Mouse (Mus musculus): ENCODE data around the gene Otud4. TPM values are rescaled to one million over a fixed set of nuclear protein-coding genes. Genes with fewer than 3 reads are reported as not detected.
A peak's percentile ranks its signal among the peaks of the same experiment; 100 is the strongest.
"Not testable (repeated sequence)": the region's sequence is repeated elsewhere in the genome, so short reads cannot be mapped to it uniquely, and the experiment has no call there.

The Otud4 gene
- 10 to 100 TPM; 42.1 to 44.2 TPM for total RNA-seq (2021)
- long read RNA-seq, experiment 1, full-length matches to known transcripts = 15 of 33 reads
- long read RNA-seq, experiment 1, partial matches to known transcripts = 14 of 33 reads
- long read RNA-seq, experiment 1, other reads (novel, unspliced or antisense) = 4 of 33 reads
- long read RNA-seq, experiment 2, full-length matches to known transcripts = 9 of 17 reads
- long read RNA-seq, experiment 2, partial matches to known transcripts = 3 of 17 reads
- long read RNA-seq, experiment 2, other reads (novel, unspliced or antisense) = 5 of 17 reads

- peak; percentile 35 for DNase-seq (ENCODE audit: low spot score)
These were observed at the start of gene Otud4 for GRCm38 (mm10) chr8:79639586-79640451. Gene Otud4, plus strand, starts transcription at chr8:79639618.

- no peak for DNase-seq (ENCODE audit: low spot score)
These were observed 38.5 kb upstream of the Otud4 start for GRCm38 (mm10) chr8:79600962-79601361.

- not testable (repeated sequence) for DNase-seq (ENCODE audit: low spot score)
These were observed 36.2 kb upstream of the Otud4 start for GRCm38 (mm10) chr8:79603204-79603603.

GRCm38 (mm10) chr8:79606225-79606624, 33.2 kb upstream of the Otud4 start:
- DNase-seq (ENCODE audit: low spot score) = no peak

- no peak for DNase-seq (ENCODE audit: low spot score)
These were observed 32.6 kb upstream of the Otud4 start for GRCm38 (mm10) chr8:79606751-79607300.

GRCm38 (mm10) chr8:79608701-79609100, 30.7 kb upstream of the Otud4 start:
- no peak for DNase-seq (ENCODE audit: low spot score)

- DNase-seq (ENCODE audit: low spot score) = no peak
These were observed 29.1 kb upstream of the Otud4 start for GRCm38 (mm10) chr8:79610268-79610667.

- no peak for DNase-seq (ENCODE audit: low spot score)
These were observed 27.1 kb upstream of the Otud4 start for GRCm38 (mm10) chr8:79612298-79612697.

- no peak for DNase-seq (ENCODE audit: low spot score)
These were observed 26.5 kb upstream of the Otud4 start for GRCm38 (mm10) chr8:79612965-79613364.

- no peak for DNase-seq (ENCODE audit: low spot score)
These were observed 23.6 kb upstream of the Otud4 start for GRCm38 (mm10) chr8:79615741-79616350.

- DNase-seq (ENCODE audit: low spot score) = no peak
These were observed 20.5 kb upstream of the Otud4 start for GRCm38 (mm10) chr8:79618906-79619305.

- no peak for DNase-seq (ENCODE audit: low spot score)
These were observed 20.1 kb upstream of the Otud4 start for GRCm38 (mm10) chr8:79619353-79619752.

GRCm38 (mm10) chr8:79620000-79620399, 19.4 kb upstream of the Otud4 start:
- no peak for DNase-seq (ENCODE audit: low spot score)

GRCm38 (mm10) chr8:79620489-79621276, 18.7 kb upstream of the Otud4 start:
- no peak for DNase-seq (ENCODE audit: low spot score)

GRCm38 (mm10) chr8:79622346-79622745, 17.1 kb upstream of the Otud4 start:
- no peak for DNase-seq (ENCODE audit: low spot score)

- DNase-seq (ENCODE audit: low spot score) = no peak
These were observed 16.1 kb upstream of the Otud4 start for GRCm38 (mm10) chr8:79623351-79623750.

- no peak for DNase-seq (ENCODE audit: low spot score)
These were observed 15.0 kb upstream of the Otud4 start for GRCm38 (mm10) chr8:79624416-79624815.

GRCm38 (mm10) chr8:79626213-79626612, 13.2 kb upstream of the Otud4 start:
- no peak for DNase-seq (ENCODE audit: low spot score)

GRCm38 (mm10) chr8:79635491-79635890, 3.9 kb upstream of the Otud4 start:
- DNase-seq (ENCODE audit: low spot score) = no peak

GRCm38 (mm10) chr8:79636151-79636550, 3.3 kb upstream of the Otud4 start:
- DNase-seq (ENCODE audit: low spot score) = no peak

- DNase-seq (ENCODE audit: low spot score) = no peak
These were observed 2.2 kb upstream of the Otud4 start for GRCm38 (mm10) chr8:79637237-79637636.
